Mouse (Mus musculus): ENCODE measurements at regions not wholly inside any gene's neighbourhood (a gene's known extent, or its start where the extent isn't known, plus 50 kb on each side); places are given as distances from the start of the nearest gene placed in this dataset.

DNA sequence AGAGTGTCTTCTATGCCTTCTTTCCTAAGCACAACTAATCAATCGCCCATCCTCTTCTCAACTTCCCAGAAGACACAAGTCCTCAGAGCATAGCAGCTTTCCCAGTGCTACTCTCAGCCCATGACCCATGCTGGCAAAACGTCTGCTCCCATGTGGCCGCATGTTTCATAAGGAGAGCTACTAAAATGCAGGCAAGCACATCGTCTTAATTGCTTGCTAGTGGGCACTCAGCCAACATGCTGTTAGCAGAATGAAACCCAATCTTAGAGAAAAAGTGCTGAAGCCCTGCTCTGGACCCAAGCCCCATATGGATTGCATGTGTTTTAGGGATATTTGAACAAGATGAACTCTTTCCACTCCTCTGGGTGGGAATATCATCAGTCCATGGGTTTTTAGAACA, 1348.2 kb upstream of the Zeb2 start:
- no peak for TF ChIP-seq CTCF (IDR thresholded peaks at IDR 0.05)
- no peak for TF ChIP-seq EP300 (IDR thresholded peaks at IDR 0.05)

Measured in lung, postnatal 0 days (tissue).